Mouse (Mus musculus) urinary bladder, postnatal 4 days (tissue): ENCODE data around the gene Btbd35f6.
A peak's percentile ranks its signal among the peaks of the same experiment; 100 is the strongest.
"Not testable (repeated sequence)": the region's sequence is repeated elsewhere in the genome, so short reads cannot be mapped to it uniquely, and the experiment has no call there.

Experiments used
- DNase-seq, 2 experiments: peaks; one replicate each; pipeline ENCODE4 v3.0.0; 2021 to 2022; ENCODE audit warnings: low spot score in 2 of 2

Btbd35f6 gene

GRCm38 (mm10) chrX:33956440-33956839 lies at the start of gene Btbd35f6:
TSS of gene Btbd35f6 (minus strand) at chrX:33956540.
- not testable (repeated sequence) for DNase-seq

DNA sequence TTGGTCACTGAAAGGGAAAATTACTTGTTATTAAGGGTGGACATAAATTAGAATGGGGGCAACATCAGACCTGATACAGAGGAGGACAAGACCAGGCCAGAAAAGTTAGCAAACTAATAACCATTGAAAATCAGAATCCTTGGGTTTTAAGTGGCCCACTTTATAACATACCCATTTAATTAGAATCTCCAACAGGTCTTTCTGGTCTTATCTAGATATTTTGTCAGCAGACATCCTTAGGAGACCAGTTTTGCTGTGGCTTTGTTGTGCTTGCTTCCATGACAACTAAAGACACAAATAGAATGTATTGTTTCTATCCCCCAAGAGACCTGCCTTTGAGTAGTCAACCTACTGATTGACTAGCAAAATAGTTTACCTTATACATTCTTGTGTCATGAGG lies 30.4 kb upstream of the Btbd35f6 start, which contains the start of gene Gm21870:
Gene Gm21870, minus strand, starts transcription at position 101 of the 400 bp plus-strand sequence.
- not testable (repeated sequence) for DNase-seq

DNA sequence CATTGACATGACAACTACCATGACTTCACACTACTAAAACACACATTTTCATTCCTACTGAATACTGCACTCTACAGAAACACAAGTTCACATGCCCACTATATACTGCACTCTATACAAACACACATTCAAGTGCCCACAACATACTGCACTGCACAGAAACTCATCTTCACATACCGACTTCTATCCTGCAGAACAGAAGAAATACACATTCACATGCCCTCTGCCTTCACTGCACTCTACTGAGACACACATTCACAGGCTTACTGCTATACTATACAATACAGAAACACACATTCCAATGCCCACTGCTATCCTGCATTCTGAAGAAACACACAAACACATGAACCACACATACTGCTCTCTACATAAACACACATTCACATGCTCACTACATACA lies 26.1 kb downstream of the Btbd35f6 start:
- DNase-seq: peak in 1 of 2 experiments; percentile 58

DNA sequence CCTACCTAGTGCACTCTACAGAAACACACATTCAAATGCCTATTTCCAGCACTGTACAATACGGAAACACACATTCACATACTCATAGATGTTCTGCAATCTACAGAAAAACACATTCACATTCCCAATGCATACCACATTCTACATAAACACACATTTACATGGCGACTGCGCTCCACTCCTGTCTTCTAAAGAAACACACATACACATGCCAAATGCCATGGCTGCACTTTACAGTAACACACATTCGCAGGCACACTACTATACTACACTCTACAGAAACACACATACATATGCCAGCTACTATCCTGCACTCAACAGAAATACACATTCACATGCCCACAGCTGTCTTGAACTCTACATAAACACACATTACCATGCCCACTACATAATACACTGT lies 28.1 kb downstream of the Btbd35f6 start:
- peak in 1 of 2 experiments; percentile 67 for DNase-seq

GRCm38 (mm10) chrX:33926344-33926743 lies 30.0 kb downstream of the Btbd35f6 start:
- peak in 1 of 2 experiments; percentile 58 for DNase-seq

- peak in 1 of 2 experiments; percentile 59 for DNase-seq
These were observed 30.9 kb downstream of the Btbd35f6 start for GRCm38 (mm10) chrX:33925420-33925819.
